Mouse (Mus musculus): ENCODE results near the gene Npc1l1.
"Not testable (repeated sequence)": the region's sequence is repeated elsewhere in the genome, so short reads cannot be mapped to it uniquely, and the experiment has no call there.

Gene Npc1l1

DNA sequence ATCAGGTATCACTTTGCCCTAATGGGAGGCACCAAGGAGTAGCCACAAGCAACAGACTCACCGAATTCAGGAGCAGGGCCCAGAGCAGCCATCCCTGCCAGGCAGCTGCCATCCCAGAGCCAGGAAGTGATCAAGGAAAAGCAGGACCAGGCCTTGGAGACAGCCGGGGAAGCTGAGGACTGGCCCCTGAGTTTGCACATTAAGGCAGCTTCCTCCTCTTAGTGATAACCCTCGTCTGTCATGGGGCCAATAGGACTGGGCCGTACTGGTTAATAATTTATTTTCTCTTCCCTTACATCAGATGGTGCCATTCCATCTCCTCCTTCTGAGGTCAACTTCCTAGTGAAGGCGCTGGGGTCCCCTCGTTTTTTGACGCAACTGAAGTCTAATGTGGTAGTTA is at the start of gene Npc1l1:
TSS of gene Npc1l1 (minus strand) at position 132 of the 400 bp plus-strand sequence.
- DNase-seq (ENCODE audit: low spot score), result no peak

DNA sequence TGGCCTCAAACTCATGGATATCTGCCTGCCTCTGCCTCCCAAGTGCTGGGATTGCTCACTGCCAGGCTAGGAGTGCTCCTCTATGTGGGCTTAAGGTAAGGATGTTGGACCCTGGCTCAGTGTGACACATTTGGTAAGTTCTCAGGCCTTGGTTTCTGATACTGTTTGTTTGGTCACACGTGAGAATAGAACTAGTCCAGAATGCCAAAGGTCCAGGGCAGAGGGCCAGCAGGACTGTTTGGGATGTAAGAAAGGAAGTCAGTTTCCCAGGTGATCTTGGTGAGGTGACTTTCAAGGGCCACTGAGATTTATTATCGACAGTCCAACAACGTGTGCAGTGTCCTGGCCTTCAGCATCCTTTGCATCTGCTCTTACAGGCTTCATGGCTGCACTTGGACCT is 46.5 kb upstream of the Npc1l1 start:
- DNase-seq (ENCODE audit: low spot score), result no peak

DNA sequence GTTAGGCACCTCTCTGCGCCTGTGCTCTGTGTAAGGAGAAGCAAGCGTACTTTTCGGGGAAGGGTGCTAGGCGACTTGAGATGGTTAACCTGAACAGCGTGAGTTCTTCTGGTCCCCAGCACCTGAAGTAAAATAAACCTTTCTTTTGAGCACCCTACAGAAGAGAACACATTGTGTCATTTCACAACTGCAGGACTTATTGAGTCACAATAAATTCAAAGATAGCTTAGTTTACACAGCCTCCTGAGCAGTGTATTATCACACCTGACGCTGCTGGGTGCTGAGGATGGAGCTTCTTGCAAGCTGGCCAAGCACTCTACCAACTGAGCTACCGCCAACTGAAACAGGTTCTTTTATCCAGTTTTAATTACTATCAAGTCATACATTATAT is 45.1 kb upstream of the Npc1l1 start:
- no peak for DNase-seq (ENCODE audit: low spot score)

DNA sequence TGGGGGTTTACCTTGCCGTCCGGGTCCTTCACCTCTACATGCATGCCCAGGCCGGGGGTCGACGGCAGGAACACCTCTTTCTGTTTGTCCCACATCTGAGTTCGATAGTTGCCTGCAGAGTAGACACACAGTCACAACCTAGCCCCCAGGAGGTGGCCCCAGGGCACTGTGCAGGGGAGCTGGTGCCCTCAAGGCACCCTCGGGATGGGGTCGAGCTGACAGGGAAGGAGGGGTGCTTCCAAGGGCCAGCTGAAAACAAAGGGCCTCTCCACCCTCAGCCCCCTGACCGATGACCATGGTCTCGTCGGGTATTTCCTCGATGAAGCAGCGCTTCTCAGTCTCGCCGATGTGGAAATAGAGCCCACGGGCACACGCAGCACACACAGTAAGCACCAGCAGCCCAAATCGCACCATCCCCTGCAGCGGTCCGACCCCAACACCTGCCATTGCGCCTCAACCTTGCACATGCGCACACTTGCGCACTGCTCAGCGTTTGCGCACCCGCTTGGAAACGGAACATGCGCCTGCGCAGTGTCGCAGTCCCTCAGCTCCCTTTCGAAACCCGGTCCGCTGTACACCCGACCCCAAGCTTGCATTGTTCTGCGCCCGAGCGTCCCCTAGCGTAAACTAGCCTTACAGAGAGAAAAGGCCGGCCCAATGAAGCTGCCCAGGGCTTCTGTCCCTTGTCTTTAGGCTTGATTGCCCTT is 44.6 kb upstream of the Npc1l1 start, which contains the start of gene Tmed4:
TSS of gene Tmed4 (minus strand) at position 484 of the 707 bp plus-strand sequence.
- DNase-seq (ENCODE audit: low spot score), result peak; percentile 99

DNA sequence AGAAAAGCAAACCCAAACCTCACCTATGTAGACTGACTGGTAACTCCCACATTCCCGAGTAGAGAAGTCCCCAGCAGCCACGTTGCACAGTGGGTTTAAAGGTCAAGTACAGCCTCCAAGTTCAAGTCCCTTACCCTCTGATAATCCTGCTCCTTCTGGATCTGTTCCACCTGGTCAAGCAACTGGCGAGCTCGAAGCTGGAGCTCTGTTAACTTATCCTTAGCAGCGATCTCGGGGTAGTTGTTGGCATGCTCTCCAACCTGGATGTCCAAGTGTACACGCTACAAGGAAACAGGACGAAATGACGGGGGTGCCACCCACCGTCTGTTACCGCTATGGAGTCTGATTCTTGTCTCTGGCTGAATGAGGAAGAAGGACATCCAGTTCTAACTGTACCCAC is 43.7 kb upstream of the Npc1l1 start:
- no peak for DNase-seq (ENCODE audit: low spot score)

DNA sequence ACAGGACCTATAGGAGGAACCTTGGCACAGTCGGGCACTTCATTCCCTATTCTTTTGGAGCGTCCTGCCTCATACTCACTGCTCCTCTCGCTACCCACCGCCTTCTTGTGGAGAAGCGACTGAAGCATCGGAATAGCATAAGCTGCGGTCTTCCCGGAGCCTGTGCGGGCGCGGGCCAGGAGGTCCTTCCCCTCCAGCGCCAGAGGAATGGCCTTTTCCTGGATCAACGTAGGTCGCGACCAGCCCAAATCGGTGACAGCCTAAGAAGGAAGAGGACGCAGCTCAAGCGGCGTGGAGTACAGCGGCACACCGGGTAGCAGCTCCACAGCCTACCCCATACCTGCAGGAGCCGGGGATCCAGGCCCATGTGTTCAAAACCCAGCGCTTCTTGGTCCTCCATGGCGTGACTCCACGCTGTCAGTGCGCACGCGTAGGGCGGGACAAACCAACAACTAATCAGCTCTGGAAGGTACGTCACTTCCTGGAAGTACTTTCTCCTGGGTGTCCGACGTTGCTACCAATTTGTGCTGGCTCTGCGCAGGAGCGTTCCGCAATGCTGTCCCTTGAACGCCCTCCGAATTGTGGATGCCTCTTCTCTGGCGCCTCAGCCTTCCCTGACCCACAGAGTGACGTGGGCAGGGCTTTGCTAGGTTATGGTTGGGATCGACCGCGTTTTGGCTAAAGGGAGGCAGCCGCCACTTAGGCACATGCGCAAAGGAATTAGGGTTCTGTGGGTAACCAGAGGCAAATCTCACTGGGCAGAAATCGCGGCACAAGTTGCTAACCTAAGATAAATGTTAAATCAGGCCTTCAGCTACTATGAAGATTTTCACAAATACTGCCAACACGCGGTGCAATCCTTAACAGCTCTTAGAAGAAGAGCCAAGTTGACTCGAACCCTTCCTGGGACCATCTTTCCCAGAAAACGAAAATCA is 37.6 kb upstream of the Npc1l1 start, which contains the start of gene Ddx56:
TSS of gene Ddx56 (minus strand) at position 453 of the 935 bp plus-strand sequence.
- DNase-seq (ENCODE audit: low spot score), result peak; percentile 90

DNA sequence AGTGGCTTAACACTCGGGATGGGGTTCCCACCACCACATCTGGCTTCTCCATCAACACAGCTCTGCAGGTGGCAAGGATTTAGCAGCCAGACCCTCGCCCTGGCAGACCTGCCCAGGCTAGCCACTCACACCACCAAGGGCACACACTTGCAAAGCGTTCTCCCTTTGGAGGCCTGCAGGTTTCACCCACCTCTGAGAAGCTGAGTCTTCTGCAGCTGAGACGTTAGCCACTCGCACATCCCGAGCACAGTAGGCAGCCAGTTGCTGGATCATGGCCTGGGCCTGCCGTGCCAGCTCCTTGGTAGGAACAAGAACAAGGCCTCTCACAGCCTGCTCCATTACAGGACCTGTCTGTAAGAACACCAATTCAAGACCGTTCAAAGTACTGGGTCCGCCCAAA is 36.7 kb upstream of the Npc1l1 start:
- no peak for DNase-seq (ENCODE audit: low spot score)

DNA sequence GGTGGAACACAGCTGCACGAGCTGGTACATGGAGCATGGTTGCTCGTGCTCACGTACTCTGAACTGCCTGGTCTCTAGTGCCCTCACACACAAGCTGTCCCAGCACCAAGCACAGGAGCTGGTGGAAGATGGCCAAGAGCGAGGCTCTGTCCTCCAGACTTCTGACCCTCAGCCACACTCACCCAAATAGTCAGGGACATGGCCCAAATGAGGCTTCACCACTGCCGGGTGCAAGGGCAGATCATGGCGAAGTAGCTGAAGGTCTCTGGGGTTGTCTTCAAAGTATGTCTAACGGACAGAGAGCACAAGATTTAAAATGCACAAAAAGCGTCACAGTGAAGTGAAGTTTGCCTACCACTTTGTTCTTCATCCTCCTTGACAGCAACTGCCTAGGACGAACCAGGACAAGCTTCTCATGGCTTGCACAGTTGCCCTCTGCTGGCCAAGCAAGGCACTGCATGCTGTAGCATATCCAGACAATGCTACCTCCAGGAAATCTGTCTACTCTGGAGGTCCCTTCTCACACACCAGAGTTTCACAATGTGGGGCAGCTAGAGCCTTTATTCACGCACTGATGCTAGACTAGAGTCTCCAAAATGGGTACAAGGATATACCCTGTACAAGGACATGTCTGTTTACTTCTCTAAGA is 31.6 kb upstream of the Npc1l1 start:
- DNase-seq (ENCODE audit: low spot score), result peak; percentile 77

DNA sequence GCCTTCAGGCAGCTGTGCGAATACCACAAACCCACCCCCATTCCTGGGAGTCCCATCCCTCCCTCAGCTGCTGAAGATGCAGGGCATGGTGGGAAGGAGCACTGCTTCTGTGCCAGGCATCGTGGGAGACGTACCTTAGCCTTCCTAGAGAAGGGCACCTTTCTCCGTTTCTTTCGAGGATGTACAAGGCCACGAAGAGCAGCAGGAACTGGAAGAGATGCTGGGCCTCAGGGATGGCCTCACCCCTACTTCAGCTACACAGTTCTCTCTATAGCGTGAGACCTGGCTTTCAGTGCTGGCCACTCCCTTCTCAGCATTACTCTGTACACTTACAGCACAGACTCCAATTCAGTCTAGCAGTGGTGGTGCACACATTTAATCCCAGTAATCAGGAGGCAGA is 29.5 kb upstream of the Npc1l1 start:
- no peak for DNase-seq (ENCODE audit: low spot score)

DNA sequence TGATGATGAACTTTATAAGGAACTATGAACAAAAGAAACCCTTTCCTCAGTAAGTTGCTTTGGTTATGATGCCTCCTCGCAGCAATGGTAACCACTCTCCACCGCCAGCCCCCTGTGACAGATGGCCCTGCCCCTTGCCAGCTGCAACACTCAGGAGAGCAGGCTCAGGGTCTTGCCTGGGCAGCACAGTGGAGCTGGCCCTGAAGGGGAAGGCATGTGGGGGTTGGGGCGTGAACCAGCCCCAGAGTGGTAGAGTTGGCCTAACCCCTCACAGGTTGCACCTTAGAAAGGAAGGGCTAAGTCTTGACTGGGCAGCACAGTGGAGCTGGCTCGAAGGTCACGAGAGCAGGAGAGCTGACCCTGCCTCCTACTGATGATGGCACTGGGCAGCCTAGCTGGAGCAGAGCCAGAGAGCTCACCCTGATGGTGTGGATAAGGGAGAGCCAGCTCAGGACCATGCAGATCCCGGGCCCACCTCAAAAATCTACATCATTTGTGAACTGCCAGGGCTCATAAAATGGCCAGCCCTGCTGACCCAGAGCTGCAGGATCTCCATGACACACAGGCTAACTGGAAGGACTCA is 26.6 kb upstream of the Npc1l1 start:
- DNase-seq (ENCODE audit: low spot score), result no peak

DNA sequence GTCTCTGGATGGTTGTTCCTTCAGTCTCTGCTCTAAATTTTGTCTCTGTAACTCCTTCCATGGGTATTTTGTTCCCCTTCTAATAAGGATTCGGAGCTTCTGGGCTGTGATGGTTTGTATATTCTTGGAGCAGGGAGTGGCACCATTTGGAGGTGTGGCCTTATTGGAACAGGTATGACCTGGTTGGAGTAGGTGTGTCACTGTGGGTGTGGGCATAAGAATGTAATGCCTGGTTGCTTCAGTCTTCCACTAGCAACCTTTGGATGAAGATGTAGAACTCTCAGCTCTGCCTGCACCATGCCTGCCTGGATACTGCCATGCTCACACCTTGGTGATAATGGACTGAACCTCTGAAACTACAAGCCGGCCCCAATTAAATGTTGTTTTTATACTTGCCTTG is 24.7 kb upstream of the Npc1l1 start:
- DNase-seq (ENCODE audit: low spot score), result not testable (repeated sequence)

DNA sequence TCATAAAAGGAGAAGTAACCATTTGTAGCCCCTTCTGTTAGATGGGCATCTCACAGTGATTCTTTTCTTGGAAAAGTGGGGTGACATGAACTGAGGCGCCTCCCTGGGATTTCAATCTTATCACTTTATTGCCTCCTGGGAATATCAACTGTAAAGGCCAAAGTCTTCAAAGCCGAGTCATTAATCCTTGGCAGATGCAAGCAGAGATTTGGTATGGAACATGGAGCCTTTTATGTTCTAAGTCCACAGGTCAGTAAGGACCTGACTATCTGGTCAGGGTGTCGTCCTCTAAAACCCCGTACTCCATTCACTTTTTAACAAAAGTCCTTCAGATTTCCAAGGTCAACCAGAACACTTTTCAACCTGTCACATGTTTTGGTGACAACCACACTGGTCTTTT is 22.9 kb upstream of the Npc1l1 start:
- DNase-seq (ENCODE audit: low spot score), result no peak

DNA sequence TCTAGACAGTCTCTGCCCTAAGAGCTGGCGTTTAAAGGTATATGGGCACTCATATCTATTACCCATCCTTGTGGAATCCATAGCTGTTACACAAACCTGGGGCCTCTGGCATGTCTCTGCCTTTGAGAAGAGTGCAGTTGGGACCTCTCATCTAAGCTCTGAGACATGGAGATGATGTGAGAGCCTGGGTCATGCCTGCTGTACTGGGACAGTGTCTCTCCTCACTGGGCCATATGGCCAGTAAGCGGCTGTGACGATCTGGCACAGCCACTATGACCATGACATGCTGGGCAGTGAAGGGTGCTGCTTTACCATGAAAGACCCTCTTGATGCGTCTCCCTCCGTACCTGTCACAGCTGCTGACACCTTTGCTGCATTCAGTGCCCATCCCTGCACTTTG is 22.3 kb upstream of the Npc1l1 start:
- DNase-seq (ENCODE audit: low spot score), result no peak

DNA sequence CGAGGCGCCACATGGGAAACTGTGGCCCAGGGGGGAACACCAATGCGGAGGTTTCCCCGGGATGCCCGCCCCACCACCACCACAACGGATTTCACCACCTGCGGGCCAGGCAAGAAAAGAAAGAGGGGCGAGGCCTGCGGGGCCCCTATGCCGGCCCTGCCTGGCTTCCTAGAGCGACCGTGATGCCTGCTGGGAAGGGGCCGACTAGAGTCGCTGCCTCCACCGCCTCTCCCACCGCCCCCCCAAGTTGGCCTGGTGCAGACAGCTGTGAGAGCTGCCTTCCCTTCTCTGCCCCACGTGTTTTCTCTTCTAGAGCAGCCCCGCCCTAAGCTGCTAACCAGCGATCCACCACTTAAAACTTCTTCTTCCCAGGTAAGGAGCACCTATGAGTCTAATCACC is 14.8 kb upstream of the Npc1l1 start:
- no peak for DNase-seq (ENCODE audit: low spot score)

DNA sequence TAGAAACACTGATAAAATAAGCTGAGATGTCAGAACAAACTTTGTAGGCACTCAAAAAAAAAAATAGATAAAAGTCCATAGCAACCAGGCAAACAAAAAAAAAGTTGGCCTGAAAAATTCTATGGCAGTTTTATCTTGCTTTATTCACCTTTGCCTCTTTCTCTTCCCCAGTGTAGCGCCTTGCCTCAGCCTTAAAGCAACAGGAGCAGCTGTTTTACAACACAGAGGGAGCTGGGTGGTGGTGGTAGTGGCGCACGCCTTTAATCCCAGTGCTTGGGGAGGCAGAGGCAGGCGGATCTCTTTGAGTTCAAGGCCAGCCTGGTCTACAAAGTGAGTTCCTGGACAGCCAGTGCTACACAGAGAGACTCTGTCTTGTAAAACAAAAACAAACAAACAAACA is 3.1 kb upstream of the Npc1l1 start:
- DNase-seq (ENCODE audit: low spot score), result no peak

DNA sequence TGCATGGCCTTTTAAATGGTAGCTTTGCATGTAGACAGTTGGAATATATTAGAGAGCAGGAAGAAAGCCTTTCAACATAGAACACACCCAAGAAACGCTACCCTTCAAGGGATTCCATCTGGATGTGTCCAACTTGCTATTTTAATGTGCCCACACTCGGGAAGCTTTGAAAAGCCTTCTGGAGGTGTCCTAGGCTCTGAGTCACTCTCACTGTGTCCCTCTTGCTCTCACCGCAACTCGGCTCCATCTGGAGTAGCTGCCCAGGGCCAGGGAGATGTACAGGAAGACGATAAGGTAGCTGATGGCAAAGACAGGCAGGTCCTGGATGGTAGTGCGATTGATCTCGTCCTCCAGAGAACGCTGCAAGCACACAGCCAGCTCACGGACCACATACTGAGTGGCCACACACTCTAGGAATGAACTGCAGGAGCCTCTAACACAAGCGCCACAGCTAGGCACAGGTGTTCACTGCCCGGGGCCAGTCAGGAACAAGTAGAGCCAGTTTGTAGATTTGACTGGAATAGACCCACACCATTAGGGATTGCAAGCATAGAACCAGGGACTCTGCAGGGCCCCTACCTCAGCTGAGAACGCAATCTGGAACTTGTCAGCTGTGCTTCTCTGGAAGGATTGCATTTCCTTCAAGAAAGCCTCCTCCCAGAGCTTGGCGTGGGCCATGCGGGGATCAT is 5.3 kb downstream of the Npc1l1 start:
- DNase-seq (ENCODE audit: low spot score), result no peak

DNA sequence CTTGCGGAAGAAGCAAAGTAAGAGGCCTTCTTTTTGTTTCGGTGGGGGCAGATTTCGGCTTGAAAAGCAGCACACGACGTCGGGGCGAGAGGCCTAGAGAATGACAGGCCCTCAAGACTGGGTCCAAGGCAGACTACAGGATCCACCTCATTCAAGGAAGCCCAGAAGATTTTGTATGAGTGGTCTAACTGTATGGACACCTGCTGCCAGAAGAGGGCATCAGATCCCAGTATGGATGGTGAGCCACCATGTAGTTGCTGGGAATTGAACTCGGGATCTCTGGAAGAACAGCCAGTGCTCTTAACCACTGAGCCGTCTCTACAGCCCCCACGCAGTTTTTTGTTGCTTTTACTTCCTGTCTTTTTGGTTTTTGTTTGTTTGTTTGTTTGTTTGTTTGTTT is 7.8 kb downstream of the Npc1l1 start:
- no peak for DNase-seq (ENCODE audit: low spot score)

DNA sequence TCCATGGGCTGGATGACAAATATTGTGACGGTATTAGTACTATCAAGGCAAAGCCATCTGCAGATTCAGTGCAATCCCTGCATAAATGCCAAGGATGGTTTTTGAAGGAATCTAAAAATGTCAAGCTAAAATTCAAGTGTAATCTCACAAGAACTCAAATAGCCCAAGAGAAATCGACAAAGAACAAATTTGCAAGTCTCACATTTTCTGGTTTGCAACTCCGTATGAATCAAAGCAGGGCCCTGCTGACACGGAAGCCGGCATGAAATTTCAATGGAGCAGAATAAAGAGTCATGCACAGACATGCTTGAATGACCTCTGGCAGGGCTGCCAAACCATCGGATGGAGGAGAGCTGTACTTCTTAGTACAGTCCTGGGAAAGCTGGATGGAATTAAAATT is 10.0 kb downstream of the Npc1l1 start:
- no peak for DNase-seq (ENCODE audit: low spot score)

DNA sequence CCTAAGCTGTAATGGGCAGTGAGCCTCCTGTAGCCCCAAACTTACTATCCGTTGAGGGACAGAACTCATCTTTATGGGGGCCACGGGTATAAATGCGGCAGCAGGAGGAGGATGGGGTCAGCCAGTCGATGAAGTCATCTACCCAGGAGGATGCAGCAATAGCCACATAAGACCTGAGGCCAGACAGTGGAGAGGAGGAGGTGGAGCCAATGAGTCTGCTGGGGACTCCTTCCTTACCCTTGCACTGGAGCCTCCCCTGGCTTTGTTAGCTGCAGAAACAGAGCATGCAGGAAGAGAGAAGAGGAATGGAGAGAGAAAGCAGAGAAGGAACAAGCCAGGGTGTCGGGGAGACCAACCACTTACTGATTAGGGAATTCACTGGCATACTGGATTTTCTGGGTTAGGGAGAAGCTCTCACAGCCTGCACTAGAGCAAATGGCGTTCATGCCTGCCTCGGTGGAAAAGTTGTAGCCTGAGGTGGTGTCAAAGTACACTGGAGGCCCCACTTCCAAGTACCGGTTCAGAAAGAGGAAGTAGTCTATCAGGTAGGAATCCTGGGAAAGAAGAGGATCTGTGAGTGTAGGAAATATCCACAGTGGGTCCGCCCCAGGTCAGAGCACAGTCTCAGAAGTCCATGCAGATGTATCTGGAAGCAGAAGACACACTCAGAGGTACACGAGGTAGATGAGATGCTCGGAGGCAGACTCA is 11.6 kb downstream of the Npc1l1 start:
- DNase-seq (ENCODE audit: low spot score), result no peak

DNA sequence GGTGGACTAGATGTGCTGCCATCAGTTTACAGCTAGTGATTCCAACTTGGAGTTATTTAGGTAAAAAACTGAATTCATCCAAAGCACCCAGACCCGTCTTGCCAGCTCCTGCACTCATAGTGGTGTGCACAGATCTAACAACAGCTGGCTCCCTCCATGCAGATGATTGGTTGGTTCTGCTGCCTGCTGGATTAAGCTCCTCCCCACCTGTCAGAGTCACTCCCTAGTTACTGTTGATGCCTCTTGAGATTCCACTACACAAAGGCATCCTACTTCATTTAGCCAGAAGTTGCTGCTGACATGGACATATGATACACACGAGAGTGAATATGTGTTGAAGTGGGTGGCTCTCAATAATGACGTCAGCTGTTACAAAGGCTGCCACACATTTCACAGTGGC is 13.1 kb downstream of the Npc1l1 start:
- no peak for DNase-seq (ENCODE audit: low spot score)

DNA sequence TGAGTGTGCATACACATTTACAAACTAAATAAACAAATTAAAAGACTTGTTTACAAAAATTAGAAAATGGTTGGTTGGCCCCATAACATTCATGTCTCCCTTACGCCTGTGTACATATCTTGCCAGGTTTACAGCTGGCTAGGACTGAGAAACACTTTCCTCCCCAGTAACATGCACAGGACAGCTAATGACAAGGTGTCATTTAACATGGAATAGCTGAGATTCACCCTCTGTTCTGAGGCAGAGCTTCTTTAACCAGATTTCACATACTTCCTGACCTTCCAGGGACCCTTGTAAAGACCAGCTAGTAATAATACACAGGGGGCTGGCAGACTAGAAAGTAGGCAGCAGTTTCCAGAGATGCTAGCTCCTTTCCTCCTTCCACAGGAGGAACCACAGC is 21.8 kb downstream of the Npc1l1 start:
- no peak for DNase-seq (ENCODE audit: low spot score)

Data from urinary bladder, postnatal 14 days (tissue).